Mouse (Mus musculus): ENCODE results near the gene Ptdss2. TPM values are rescaled to one million over a fixed set of nuclear protein-coding genes. Genes with fewer than 3 reads are reported as not detected.

The Ptdss2 gene
- polyA plus RNA-seq, 1 experiment from 2014 or later = 77.4 TPM

- H3K27me3 ChIP-seq = no peaks in the 10 kb centered on the region
- peaks cover 45% of the 10 kb centered on the region for H3K36me3 ChIP-seq
- no peak overlapping the region for H3K4me2 ChIP-seq (replicated peaks)
- no peaks in the 10 kb centered on the region for H3K9me3 ChIP-seq
- ATAC-seq = no peak
- H3K4me3 ChIP-seq (replicated peaks) = no peak overlapping the region
- H3K9ac ChIP-seq (replicated peaks) = no peak overlapping the region
- no peak overlapping the region for H3K27ac ChIP-seq
- 86% methylated on average over 6 of the region's 6 CpGs for WGBS
- H3K4me1 ChIP-seq (replicated peaks) = peaks cover 10% of the 10 kb centered on the region
Measured at GRCm38 (mm10) chr7:141164850-141165249, 42.7 kb downstream of the Ptdss2 start.

GRCm38 (mm10) chr7:141167901-141168517, 45.8 kb downstream of the Ptdss2 start:
- Histone ChIP-seq H3K4me1 (replicated peaks) (peaks cover 19% of the 10 kb centered on the region), H3K9me3 (no peaks in the 10 kb centered on the region), H3K9ac (replicated peaks) (peak overlapping the region; percentile 61), H3K4me3 (replicated peaks) (peak overlapping the region; percentile 25), H3K36me3 (peaks cover 20% of the 10 kb centered on the region), H3K4me2 (replicated peaks) (peak overlapping the region; percentile 45), H3K27me3 (no peaks in the 10 kb centered on the region), H3K27ac (no peak overlapping the region)
- 20% methylated on average over 7 of the region's 7 CpGs for WGBS
- no peak for ATAC-seq

- H3K27me3 ChIP-seq = no peaks in the 10 kb centered on the region
- H3K4me3 ChIP-seq (replicated peaks) = peak overlapping the region; percentile 25
- no peak overlapping the region for H3K27ac ChIP-seq
- H3K4me1 ChIP-seq (replicated peaks) = peaks cover 24% of the 10 kb centered on the region
- WGBS = 3% methylated on average over 22 of the region's 22 CpGs
- ATAC-seq = no peak
- H3K36me3 ChIP-seq = peaks cover 16% of the 10 kb centered on the region
- no peaks in the 10 kb centered on the region for H3K9me3 ChIP-seq
- peak overlapping the region; percentile 45 for H3K4me2 ChIP-seq (replicated peaks)
- H3K9ac ChIP-seq (replicated peaks) = peak overlapping the region; percentile 61
Measured at GRCm38 (mm10) chr7:141168518-141168953, 46.4 kb downstream of the Ptdss2 start.

- H3K36me3 ChIP-seq = peaks cover 13% of the 10 kb centered on the region
- no peak overlapping the region for H3K4me2 ChIP-seq (replicated peaks)
- 84% methylated on average over 1 of the region's 1 CpGs for WGBS
- no peak overlapping the region for H3K9ac ChIP-seq (replicated peaks)
- no peaks in the 10 kb centered on the region for H3K27me3 ChIP-seq
- H3K9me3 ChIP-seq = no peaks in the 10 kb centered on the region
- ATAC-seq = no peak
- no peak overlapping the region for H3K27ac ChIP-seq
- peaks cover 25% of the 10 kb centered on the region for H3K4me1 ChIP-seq (replicated peaks)
- H3K4me3 ChIP-seq (replicated peaks) = no peak overlapping the region
Measured at GRCm38 (mm10) chr7:141169300-141169699, 47.1 kb downstream of the Ptdss2 start.

GRCm38 (mm10) chr7:141169866-141170265, 47.7 kb downstream of the Ptdss2 start:
- H3K4me1 ChIP-seq (replicated peaks) = peaks cover 25% of the 10 kb centered on the region
- H3K9ac ChIP-seq (replicated peaks) = no peak overlapping the region
- no peak overlapping the region for H3K4me2 ChIP-seq (replicated peaks)
- no peak overlapping the region for H3K4me3 ChIP-seq (replicated peaks)
- no peak for ATAC-seq
- no peak overlapping the region for H3K27ac ChIP-seq
- H3K9me3 ChIP-seq = no peaks in the 10 kb centered on the region
- no peaks in the 10 kb centered on the region for H3K27me3 ChIP-seq
- peaks cover 13% of the 10 kb centered on the region for H3K36me3 ChIP-seq

GRCm38 (mm10) chr7:141172116-141173006, 50.2 kb downstream of the Ptdss2 start, which contains the start of gene Rnh1:
TSS of gene Rnh1 (minus strand) at chr7:141172857.
- peak within 1 kb of the TSS; percentile 54 for H3K4me3 ChIP-seq (replicated peaks)
- ATAC-seq = peak; percentile 99
- peak within 1 kb of the TSS; percentile 71 for H3K9ac ChIP-seq (replicated peaks)
- H3K27me3 ChIP-seq = no peaks in the 10 kb centered on the region
- 5% methylated on average over 55 of the region's 55 CpGs for WGBS
- H3K27ac ChIP-seq = peak within 1 kb of the TSS; percentile 96
- no peaks in the 10 kb centered on the region for H3K36me3 ChIP-seq
- H3K4me2 ChIP-seq (replicated peaks) = peak within 1 kb of the TSS; percentile 66
- H3K4me1 ChIP-seq (replicated peaks) = peaks cover 25% of the 10 kb centered on the region
- no peaks in the 10 kb centered on the region for H3K9me3 ChIP-seq

- Histone ChIP-seq H3K9me3 (no peaks in the 10 kb centered on the region), H3K36me3 (no peaks in the 10 kb centered on the region), H3K27ac (no peak overlapping the region), H3K4me2 (replicated peaks) (peak overlapping the region; percentile 66), H3K9ac (replicated peaks) (peak overlapping the region; percentile 71; the same call in 1 of the 2 replicates), H3K4me1 (replicated peaks) (peaks cover 18% of the 10 kb centered on the region), H3K27me3 (no peaks in the 10 kb centered on the region), H3K4me3 (replicated peaks) (peak overlapping the region; percentile 54)
- ATAC-seq = no peak
- WGBS = 91% methylated on average over 5 of the region's 5 CpGs
Measured at GRCm38 (mm10) chr7:141173323-141173850, 51.2 kb downstream of the Ptdss2 start.

- Histone ChIP-seq H3K27ac (no peak overlapping the region), H3K4me2 (replicated peaks) (no peak overlapping the region), H3K4me3 (replicated peaks) (no peak overlapping the region), H3K4me1 (replicated peaks) (peaks cover 16% of the 10 kb centered on the region), H3K27me3 (no peaks in the 10 kb centered on the region), H3K9ac (replicated peaks) (no peak overlapping the region), H3K9me3 (no peaks in the 10 kb centered on the region), H3K36me3 (no peaks in the 10 kb centered on the region)
- 88% methylated on average over 4 of the region's 4 CpGs for WGBS
- no peak for ATAC-seq
Measured at GRCm38 (mm10) chr7:141175068-141175467, 52.9 kb downstream of the Ptdss2 start.

- Histone ChIP-seq H3K4me3 (replicated peaks) (no peak overlapping the region), H3K27me3 (no peaks in the 10 kb centered on the region), H3K9me3 (no peaks in the 10 kb centered on the region), H3K36me3 (no peaks in the 10 kb centered on the region), H3K4me1 (replicated peaks) (peaks cover 15% of the 10 kb centered on the region), H3K4me2 (replicated peaks) (no peak overlapping the region), H3K9ac (replicated peaks) (no peak overlapping the region; the same call in 1 of the 2 replicates), H3K27ac (no peak overlapping the region)
- WGBS = 2% methylated on average over 8 of the region's 8 CpGs
- ATAC-seq = no peak
Measured at GRCm38 (mm10) chr7:141176173-141176572, 54.0 kb downstream of the Ptdss2 start.

GRCm38 (mm10) chr7:141188194-141188593, 66.0 kb downstream of the Ptdss2 start:
- Histone ChIP-seq H3K4me1 (replicated peaks) (peaks cover 17% of the 10 kb centered on the region), H3K36me3 (peaks cover 38% of the 10 kb centered on the region), H3K9ac (replicated peaks) (no peak overlapping the region), H3K4me2 (replicated peaks) (no peak overlapping the region), H3K27me3 (no peaks in the 10 kb centered on the region), H3K9me3 (no peaks in the 10 kb centered on the region), H3K27ac (no peak overlapping the region), H3K4me3 (replicated peaks) (no peak overlapping the region)
- WGBS = 85% methylated on average over 3 of the region's 3 CpGs
- ATAC-seq = no peak

GRCm38 (mm10) chr7:141188733-141189132, 66.6 kb downstream of the Ptdss2 start:
- peaks cover 18% of the 10 kb centered on the region for H3K4me1 ChIP-seq (replicated peaks)
- H3K4me3 ChIP-seq (replicated peaks) = no peak overlapping the region
- no peak overlapping the region for H3K9ac ChIP-seq (replicated peaks)
- no peak overlapping the region for H3K27ac ChIP-seq
- ATAC-seq = no peak
- H3K4me2 ChIP-seq (replicated peaks) = no peak overlapping the region
- H3K9me3 ChIP-seq = no peaks in the 10 kb centered on the region
- H3K27me3 ChIP-seq = no peaks in the 10 kb centered on the region
- 96% methylated on average over 3 of the region's 3 CpGs for WGBS
- H3K36me3 ChIP-seq = peaks cover 38% of the 10 kb centered on the region

- Histone ChIP-seq H3K9ac (replicated peaks) (no peak overlapping the region), H3K27ac (no peak overlapping the region), H3K4me1 (replicated peaks) (peaks cover 26% of the 10 kb centered on the region), H3K9me3 (no peaks in the 10 kb centered on the region), H3K27me3 (no peaks in the 10 kb centered on the region), H3K4me2 (replicated peaks) (no peak overlapping the region), H3K4me3 (replicated peaks) (no peak overlapping the region), H3K36me3 (peaks cover 38% of the 10 kb centered on the region)
- ATAC-seq = no peak
- 95% methylated on average over 3 of the region's 3 CpGs for WGBS
Measured at GRCm38 (mm10) chr7:141190220-141190619, 68.0 kb downstream of the Ptdss2 start.

All from midbrain, embryonic 13.5 days (tissue).